Mouse (Mus musculus) hindbrain, embryonic 16.5 days (tissue): ENCODE measurements around the gene Med24. TPM values are rescaled to one million over a fixed set of nuclear protein-coding genes. Genes with fewer than 3 reads are reported as not detected.

Experiments
- ATAC-seq: fragments of 200-750 bp; cut with Nextera tagmentation; 2 replicates; pipeline ENCODE4 v1.8.0; 2017; ENCODE audit warnings: moderate TSS enrichment, moderate library complexity
- H3K27ac ChIP-seq: fragments of 300-500 bp; sonication (generic); 2 replicates; pipeline ENCODE4 v1.5.1; 2014; ENCODE audit warnings: low read depth, mild to moderate bottlenecking, control low read depth, low read length, moderate library complexity
- H3K27me3 ChIP-seq: fragments of 300-500 bp; sonication (generic); replicated peaks from 2 replicates; pipeline ENCODE4 v1.6.1; 2014; ENCODE audit warnings: low read length; ENCODE audit not compliant: control insufficient read depth, insufficient read depth
- H3K36me3 ChIP-seq: fragments of 300-500 bp; sonication (generic); 2 replicates; pipeline ENCODE4 v1.6.1; 2014; ENCODE audit warnings: mild to moderate bottlenecking, low read length, moderate library complexity, mixed read lengths; ENCODE audit not compliant: control insufficient read depth, insufficient read depth
- H3K4me1 ChIP-seq: fragments of 300-500 bp; sonication (generic); 2 replicates; pipeline ENCODE4 v1.6.1; 2014; ENCODE audit warnings: low read depth, low read length; ENCODE audit not compliant: control insufficient read depth, insufficient read depth
- H3K4me2 ChIP-seq: fragments of 300-500 bp; sonication (generic); 2 replicates; pipeline ENCODE4 v1.6.1; 2014; ENCODE audit warnings: mild to moderate bottlenecking, low read length, control low read depth, moderate library complexity
- H3K4me3 ChIP-seq: fragments of 300-500 bp; sonication (generic); 2 replicates; pipeline ENCODE4 v1.5.1; 2014; ENCODE audit warnings: mild to moderate bottlenecking, low read length, control low read depth, moderate library complexity
- H3K9ac ChIP-seq: fragments of 300-500 bp; sonication (generic); 2 replicates; pipeline ENCODE4 v1.6.1; 2014; ENCODE audit warnings: low read depth, mild to moderate bottlenecking, control low read depth, low read length, moderate library complexity
- H3K9me3 ChIP-seq: fragments of 300-500 bp; sonication (generic); 2 replicates; pipeline ENCODE4 v1.6.1; 2014; ENCODE audit warnings: mild to moderate bottlenecking, low read length, moderate library complexity; ENCODE audit not compliant: control insufficient read depth
- WGBS: fragments of 180-500 bp; shearing (Covaris S2); extraction: QIAGEN DNeasy Blood & Tissue Kit; methylation state at CpG from one replicate; pipeline ENCODE4 v1.1.7; 2014; 5-methylcytosine and 5-hydroxymethylcytosine counted together
- polyA plus RNA-seq: library from polyadenylated mRNA; unstranded; fragments of >200 nt; fragmentation: Nextera tagmentation; extraction: Ambion mirVana; gene quantifications from 2 replicates; pipeline ENCODE4 v1.2.1, GENCODE M21; 2015

The Med24 gene
- polyA plus RNA-seq, 1 experiment from 2014 or later, result 62.5 TPM

- no peaks in the 10 kb centered on the region for H3K27me3 ChIP-seq
- no peak overlapping the region for H3K4me3 ChIP-seq
- no peak overlapping the region for H3K4me2 ChIP-seq
- ATAC-seq, result no peak
- H3K9ac ChIP-seq, result no peak overlapping the region
- no peak overlapping the region; the same call in 1 of the 2 replicates for H3K27ac ChIP-seq
- peaks cover 37% of the 10 kb centered on the region for H3K4me1 ChIP-seq
- peaks cover 60% of the 10 kb centered on the region for H3K36me3 ChIP-seq
- 35% methylated on average over 2 of the region's 2 CpGs for WGBS
- H3K9me3 ChIP-seq, result no peaks in the 10 kb centered on the region
Measured at GRCm38 (mm10) chr11:98766346-98766745, 37.1 kb upstream of the Med24 start.

- H3K36me3 ChIP-seq, result peaks cover 60% of the 10 kb centered on the region
- H3K9me3 ChIP-seq, result no peaks in the 10 kb centered on the region
- H3K27ac ChIP-seq, result peak overlapping the region; percentile 79
- WGBS, result 27% methylated on average over 9 of the region's 9 CpGs
- H3K4me3 ChIP-seq, result no peak overlapping the region
- H3K9ac ChIP-seq, result peak overlapping the region; percentile 35; the same call in 1 of the 2 replicates
- ATAC-seq, result peak; percentile 43
- no peaks in the 10 kb centered on the region for H3K27me3 ChIP-seq
- H3K4me1 ChIP-seq, result peaks cover 37% of the 10 kb centered on the region
- H3K4me2 ChIP-seq, result no peak overlapping the region
Measured at GRCm38 (mm10) chr11:98765421-98766309, 36.4 kb upstream of the Med24 start.

DNA sequence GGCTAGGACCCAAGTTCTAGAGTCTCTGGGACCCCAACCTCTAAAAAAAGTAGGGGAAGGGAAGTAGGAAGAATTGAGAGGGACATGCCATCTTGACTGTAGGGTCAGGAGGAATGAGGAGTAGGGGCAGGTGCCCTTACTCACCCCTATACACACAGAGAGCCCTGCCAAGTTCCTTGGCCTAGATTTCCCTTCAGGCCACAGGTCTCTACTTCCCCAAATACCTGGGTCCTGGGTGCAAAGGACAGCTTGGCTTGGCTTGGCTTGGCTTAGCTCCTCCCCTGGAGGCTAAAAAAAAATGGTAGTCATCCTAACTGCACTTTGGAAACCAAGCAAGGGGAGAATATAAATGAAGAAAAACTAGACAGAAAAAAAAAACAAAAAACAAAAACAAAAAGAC lies 35.5 kb upstream of the Med24 start:
- no peak overlapping the region for H3K9ac ChIP-seq
- no peaks in the 10 kb centered on the region for H3K9me3 ChIP-seq
- peak overlapping the region; percentile 79; the same call in 1 of the 2 replicates for H3K27ac ChIP-seq
- H3K36me3 ChIP-seq, result peaks cover 58% of the 10 kb centered on the region
- no peaks in the 10 kb centered on the region for H3K27me3 ChIP-seq
- peaks cover 37% of the 10 kb centered on the region for H3K4me1 ChIP-seq
- H3K4me2 ChIP-seq, result no peak overlapping the region
- H3K4me3 ChIP-seq, result no peak overlapping the region
- ATAC-seq, result no peak

DNA sequence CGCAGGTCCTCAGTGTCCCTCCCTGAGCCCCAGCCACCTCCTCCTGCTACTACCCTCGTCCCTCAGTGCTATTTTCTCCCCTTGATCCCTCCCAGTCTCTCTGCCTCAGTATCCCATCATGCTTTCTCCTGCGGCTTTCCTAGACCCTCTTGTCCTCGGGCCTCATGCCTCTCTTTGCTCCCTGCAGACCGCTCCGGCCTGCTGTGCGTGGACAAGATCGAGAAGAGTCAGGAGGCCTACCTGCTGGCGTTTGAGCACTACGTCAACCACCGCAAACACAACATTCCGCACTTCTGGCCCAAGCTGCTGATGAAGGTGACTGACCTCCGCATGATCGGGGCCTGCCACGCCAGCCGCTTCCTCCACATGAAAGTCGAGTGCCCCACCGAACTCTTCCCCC lies 34.9 kb upstream of the Med24 start:
- no peak for ATAC-seq
- Histone ChIP-seq H3K27me3 (no peaks in the 10 kb centered on the region), H3K4me2 (no peak overlapping the region), H3K4me3 (no peak overlapping the region), H3K36me3 (peaks cover 51% of the 10 kb centered on the region), H3K27ac (peak overlapping the region; percentile 17; the same call in 1 of the 2 replicates), H3K9ac (no peak overlapping the region), H3K9me3 (no peaks in the 10 kb centered on the region), H3K4me1 (peaks cover 37% of the 10 kb centered on the region)
- 84% methylated on average over 18 of the region's 18 CpGs for WGBS

- no peaks in the 10 kb centered on the region for H3K27me3 ChIP-seq
Measured at GRCm38 (mm10) chr11:98763502-98763861, 34.2 kb upstream of the Med24 start.

GRCm38 (mm10) chr11:98762756-98763501 lies 33.7 kb upstream of the Med24 start:
- Histone ChIP-seq H3K9me3 (no peaks in the 10 kb centered on the region), H3K4me1 (peaks cover 26% of the 10 kb centered on the region), H3K9ac (no peak overlapping the region), H3K4me3 (no peak overlapping the region), H3K4me2 (no peak overlapping the region), H3K27ac (no peak overlapping the region), H3K36me3 (peaks cover 50% of the 10 kb centered on the region), H3K27me3 (no peaks in the 10 kb centered on the region)
- no peak for ATAC-seq
- WGBS, result 58% methylated on average over 17 of the region's 17 CpGs

More at GRCm38 (mm10) chr11:98763502-98763861, 34.2 kb upstream of the Med24 start:
- Histone ChIP-seq H3K9ac (no peak overlapping the region), H3K9me3 (no peaks in the 10 kb centered on the region), H3K4me2 (no peak overlapping the region), H3K27ac (no peak overlapping the region), H3K4me1 (peaks cover 32% of the 10 kb centered on the region), H3K4me3 (no peak overlapping the region), H3K36me3 (peaks cover 47% of the 10 kb centered on the region)
- no peak for ATAC-seq
- WGBS, result 78% methylated on average over 8 of the region's 8 CpGs

DNA sequence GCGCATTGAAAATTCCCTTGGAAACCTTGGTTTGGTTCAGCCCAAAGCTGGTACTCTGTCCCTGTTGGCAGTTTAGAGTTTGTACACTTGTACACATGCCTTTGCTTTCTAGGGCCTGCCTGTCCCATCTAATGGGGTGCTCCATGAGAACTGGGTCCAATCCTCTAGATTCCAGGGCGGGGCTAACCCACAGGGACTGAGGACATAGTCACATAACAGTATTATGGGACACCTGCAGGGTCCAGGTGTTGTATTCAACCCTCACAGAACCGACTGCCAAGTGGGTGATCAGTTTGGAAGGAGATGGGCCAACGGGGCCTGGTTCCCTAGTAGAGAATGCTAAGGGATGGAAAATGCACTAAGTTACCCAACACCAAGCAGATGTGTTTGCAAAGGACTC lies 32.7 kb upstream of the Med24 start:
- peaks cover 18% of the 10 kb centered on the region for H3K4me1 ChIP-seq
- H3K4me2 ChIP-seq, result no peak overlapping the region
- no peak overlapping the region for H3K9ac ChIP-seq
- WGBS, result 86% methylated on average over 4 of the region's 4 CpGs
- no peaks in the 10 kb centered on the region for H3K9me3 ChIP-seq
- no peak for ATAC-seq
- no peak overlapping the region for H3K27ac ChIP-seq
- no peak overlapping the region for H3K4me3 ChIP-seq
- H3K36me3 ChIP-seq, result peaks cover 55% of the 10 kb centered on the region
- no peaks in the 10 kb centered on the region for H3K27me3 ChIP-seq

DNA sequence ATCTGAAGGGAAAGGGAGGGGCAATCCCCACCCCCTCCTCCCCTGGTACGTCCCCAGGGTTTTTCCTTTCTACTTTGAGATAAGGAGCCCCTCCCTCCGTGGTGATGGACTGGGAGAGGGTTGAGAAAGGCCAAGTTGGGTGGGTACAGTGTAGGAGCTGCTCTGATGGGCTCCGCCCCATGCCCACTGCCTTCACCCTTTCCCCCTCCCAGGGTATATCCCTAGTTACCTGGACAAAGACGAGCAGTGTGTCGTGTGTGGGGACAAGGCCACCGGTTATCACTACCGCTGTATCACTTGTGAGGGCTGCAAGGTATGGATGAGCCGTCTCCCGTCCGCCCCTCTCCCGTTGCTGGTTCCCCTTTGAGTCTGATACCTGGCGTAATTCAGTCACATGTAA lies 27.5 kb upstream of the Med24 start:
- Histone ChIP-seq H3K36me3 (peaks cover 42% of the 10 kb centered on the region), H3K9ac (no peak overlapping the region)

DNA sequence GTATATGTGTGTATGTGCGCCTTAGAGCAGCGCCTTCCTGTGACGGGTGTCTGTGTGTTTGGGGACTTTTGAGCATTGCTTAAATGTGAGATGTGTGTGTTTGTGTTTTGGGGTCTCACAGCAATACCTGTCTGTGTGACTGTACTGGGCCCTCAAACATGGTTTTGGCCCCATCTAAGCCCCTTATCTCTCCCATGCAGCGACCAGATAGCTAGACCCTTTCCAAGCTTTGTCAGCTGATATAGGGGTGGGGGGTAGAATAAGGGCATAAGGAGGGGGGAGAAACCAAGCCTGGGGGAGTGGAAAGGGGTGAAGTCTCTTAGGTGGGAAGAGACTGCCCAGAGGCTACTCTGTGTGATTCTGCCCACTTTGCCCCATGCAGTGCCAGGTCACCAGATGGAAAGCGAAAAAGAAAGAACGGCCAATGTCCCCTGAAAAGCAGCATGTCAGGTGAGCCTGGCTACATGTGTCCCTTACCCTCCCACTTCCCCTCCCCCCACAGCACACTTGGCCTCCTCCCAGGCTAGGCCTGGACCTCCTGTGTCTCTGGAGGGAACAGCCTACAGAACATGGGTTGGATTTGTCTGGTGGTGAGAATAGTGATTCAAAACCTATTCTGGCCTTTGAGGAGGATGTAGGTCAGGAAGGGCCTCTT lies 26.6 kb upstream of the Med24 start:
- Histone ChIP-seq H3K27me3 (no peaks in the 10 kb centered on the region), H3K4me3 (no peak overlapping the region), H3K4me2 (no peak overlapping the region), H3K27ac (no peak overlapping the region), H3K36me3 (peaks cover 34% of the 10 kb centered on the region), H3K9ac (no peak overlapping the region), H3K9me3 (no peaks in the 10 kb centered on the region), H3K4me1 (peaks cover 26% of the 10 kb centered on the region)
- 91% methylated on average over 6 of the region's 6 CpGs for WGBS
- ATAC-seq, result no peak

More for the DNA sequence above, 27.5 kb upstream of the Med24 start:
- Histone ChIP-seq H3K27ac (no peak overlapping the region), H3K4me3 (no peak overlapping the region), H3K4me1 (peaks cover 18% of the 10 kb centered on the region), H3K27me3 (no peaks in the 10 kb centered on the region), H3K9me3 (no peaks in the 10 kb centered on the region), H3K4me2 (no peak overlapping the region)
- no peak for ATAC-seq
- 89% methylated on average over 12 of the region's 12 CpGs for WGBS
